Mouse (Mus musculus) stomach, embryonic 16.5 days (tissue): ENCODE results near the gene Cdr2. TPM values are rescaled to one million over a fixed set of nuclear protein-coding genes. Genes with fewer than 3 reads are reported as not detected.
A peak's percentile ranks its signal among the peaks of the same experiment; 100 is the strongest.
"Not testable (repeated sequence)": the region's sequence is repeated elsewhere in the genome, so short reads cannot be mapped to it uniquely, and the experiment has no call there.

Source experiments
- ATAC-seq: fragments of 200-750 bp; cut with Nextera tagmentation; 2 replicates; pipeline ENCODE4 v1.8.0; 2017; ENCODE audit warnings: moderate number of reproducible peaks, moderate TSS enrichment; ENCODE audit not compliant: insufficient read depth, low FRiP score
- H3K27ac ChIP-seq: fragments of 300-500 bp; sonication (generic); 2 replicates; pipeline ENCODE4 v1.5.1; 2014; ENCODE audit warnings: low read length
- H3K27me3 ChIP-seq: fragments of 300-500 bp; sonication (generic); 2 replicates; pipeline ENCODE4 v1.6.1; 2014; ENCODE audit warnings: low read length, control low read depth, mixed read lengths; ENCODE audit not compliant: control insufficient read depth, insufficient read depth
- H3K36me3 ChIP-seq: fragments of 300-500 bp; sonication (generic); 2 replicates; pipeline ENCODE4 v1.6.1; 2014; ENCODE audit warnings: low read length; ENCODE audit not compliant: control insufficient read depth, insufficient read depth
- H3K4me1 ChIP-seq: fragments of 300-500 bp; sonication (generic); 2 replicates; pipeline ENCODE4 v1.6.1; 2014; ENCODE audit warnings: low read length, control low read depth, mixed read lengths; ENCODE audit not compliant: control insufficient read depth, insufficient read depth
- H3K4me2 ChIP-seq: fragments of 300-500 bp; sonication (generic); 2 replicates; pipeline ENCODE4 v1.6.1; 2014; ENCODE audit warnings: low read depth, low read length, mixed read lengths
- H3K4me3 ChIP-seq: fragments of 300-500 bp; sonication (generic); replicated peaks from 2 replicates; pipeline ENCODE4 v1.5.1; 2014; ENCODE audit warnings: mild to moderate bottlenecking, low read length
- H3K9ac ChIP-seq: fragments of 300-500 bp; sonication (generic); 2 replicates; pipeline ENCODE4 v1.6.1; 2014; ENCODE audit warnings: low read length
- H3K9me3 ChIP-seq: fragments of 300-500 bp; sonication (generic); replicated peaks from 2 replicates; pipeline ENCODE4 v1.6.1; 2016; ENCODE audit warnings: low read length, control low read depth; ENCODE audit not compliant: control insufficient read depth
- WGBS: fragments of 180-500 bp; shearing (Covaris S2); extraction: QIAGEN DNeasy Blood & Tissue Kit; methylation state at CpG from one replicate; pipeline ENCODE4 v1.1.7; 2014; 5-methylcytosine and 5-hydroxymethylcytosine counted together
- polyA plus RNA-seq: library from polyadenylated mRNA; unstranded; fragments of >200 nt; fragmentation: Nextera tagmentation; extraction: Ambion mirVana; gene quantifications from 2 replicates; pipeline ENCODE4 v1.2.1, GENCODE M21; 2015

Gene Cdr2
- polyA plus RNA-seq, 1 experiment from 2014 or later, result 11.1 TPM

GRCm38 (mm10) chr7:120933110-120933509, 49.0 kb downstream of the Cdr2 start:
- Histone ChIP-seq H3K27ac (no peak overlapping the region), H3K9ac (no peak overlapping the region), H3K4me2 (no peak overlapping the region), H3K27me3 (no peaks in the 10 kb centered on the region), H3K4me3 (no peak overlapping the region), H3K36me3 (peaks cover 45% of the 10 kb centered on the region; the same call in 1 of the 2 replicates), H3K4me1 (no peaks in the 10 kb centered on the region), H3K9me3 (no peaks in the 10 kb centered on the region)
- 83% methylated on average over 7 of the region's 7 CpGs for WGBS
- no peak for ATAC-seq

DNA sequence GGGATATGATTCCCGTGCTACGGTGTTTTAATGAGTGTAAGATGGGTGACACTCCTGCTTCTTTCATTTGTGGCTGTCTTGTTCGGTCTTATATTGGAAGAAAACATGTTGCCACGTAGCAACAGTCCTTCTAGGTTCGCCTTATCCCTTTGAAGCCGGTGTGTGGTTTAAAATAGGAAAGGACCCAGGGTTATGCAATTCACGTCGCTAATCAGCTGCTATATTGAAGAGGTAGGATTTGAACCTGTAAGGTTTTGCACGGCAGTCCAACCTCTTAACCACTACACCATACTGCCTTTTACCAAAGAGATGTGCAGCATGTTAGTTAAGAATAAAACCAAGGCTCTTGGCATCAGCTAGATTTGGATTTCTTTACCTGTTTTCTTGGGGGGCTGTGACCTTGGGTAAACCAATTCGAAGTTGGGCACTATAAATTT, 63.6 kb downstream of the Cdr2 start:
- WGBS, result 5% methylated on average over 10 of the region's 10 CpGs
- H3K4me1 ChIP-seq, result peaks cover 7% of the 10 kb centered on the region
- peak overlapping the region; percentile 98 for H3K9ac ChIP-seq
- peak overlapping the region; percentile 73 for H3K4me2 ChIP-seq
- H3K27ac ChIP-seq, result peak overlapping the region; percentile 90; the same call in 1 of the 2 replicates
- no peaks in the 10 kb centered on the region for H3K9me3 ChIP-seq
- H3K36me3 ChIP-seq, result no peaks in the 10 kb centered on the region
- no peaks in the 10 kb centered on the region for H3K27me3 ChIP-seq
- H3K4me3 ChIP-seq, result peak overlapping the region; percentile 92
- peak; percentile 54 for ATAC-seq

GRCm38 (mm10) chr7:120917592-120918461, 64.3 kb downstream of the Cdr2 start, which contains the start of gene Polr3e:
TSS of gene Polr3e (plus strand) at chr7:120917744.
- peak within 1 kb of the TSS; percentile 90 for H3K27ac ChIP-seq
- no peaks in the 10 kb centered on the region for H3K36me3 ChIP-seq
- no peaks in the 10 kb centered on the region for H3K27me3 ChIP-seq
- WGBS, result under 1% methylated on average over 102 of the region's 102 CpGs
- H3K4me3 ChIP-seq, result peak within 1 kb of the TSS; percentile 92
- H3K4me1 ChIP-seq, result peaks cover 7% of the 10 kb centered on the region
- H3K9ac ChIP-seq, result peak within 1 kb of the TSS; percentile 98
- peak; percentile 95 for ATAC-seq
- H3K9me3 ChIP-seq, result no peaks in the 10 kb centered on the region
- peak within 1 kb of the TSS; percentile 73 for H3K4me2 ChIP-seq

DNA sequence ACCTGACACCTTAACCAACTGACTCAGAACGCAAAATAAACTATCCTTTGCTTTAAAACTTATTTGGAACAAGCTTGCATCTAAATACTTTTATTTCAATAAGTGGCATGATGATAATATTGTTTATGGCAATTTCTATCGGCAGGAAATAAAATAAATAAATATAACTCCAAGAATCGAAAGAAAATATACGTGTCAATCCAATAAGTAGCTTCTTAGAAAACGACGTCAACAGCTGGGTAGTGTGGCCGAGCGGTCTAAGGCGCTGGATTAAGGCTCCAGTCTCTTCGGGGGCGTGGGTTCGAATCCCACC, 64.9 kb downstream of the Cdr2 start:
- Histone ChIP-seq H3K9me3 (no peaks in the 10 kb centered on the region), H3K4me3 (peak overlapping the region; percentile 92), H3K9ac (no peak overlapping the region), H3K36me3 (no peaks in the 10 kb centered on the region), H3K27ac (no peak overlapping the region), H3K27me3 (no peaks in the 10 kb centered on the region), H3K4me1 (peaks cover 7% of the 10 kb centered on the region), H3K4me2 (peak overlapping the region; percentile 46)
- WGBS, result 8% methylated on average over 12 of the region's 12 CpGs
- ATAC-seq, result no peak

DNA sequence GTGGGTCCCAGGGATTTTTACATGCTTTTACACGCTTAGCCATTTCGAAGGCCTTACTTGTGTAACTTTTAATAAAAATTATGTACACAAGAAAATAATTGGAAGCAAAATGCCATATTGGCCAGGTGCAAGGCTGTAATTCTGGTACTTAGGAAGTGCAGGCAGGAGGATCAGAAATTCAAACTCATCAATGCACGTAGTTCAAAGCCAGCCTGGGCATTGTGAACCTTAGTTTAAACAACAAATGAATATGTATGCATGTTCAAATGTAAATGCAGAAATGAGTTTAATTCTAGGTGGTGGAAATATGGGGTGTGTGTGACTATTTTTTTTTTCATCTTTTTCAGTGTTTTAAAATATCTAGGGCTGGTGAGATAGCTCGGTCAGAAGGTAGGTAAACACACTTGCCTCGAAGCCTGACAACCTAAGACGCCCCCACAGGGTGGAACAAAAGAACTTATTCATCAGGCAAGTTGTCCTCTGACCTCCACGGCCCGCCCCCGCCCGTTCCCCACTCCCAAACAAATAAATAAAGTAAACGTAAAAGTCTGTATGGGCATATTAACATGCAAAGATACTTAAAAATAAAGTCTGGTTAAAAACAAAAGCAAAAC, 65.7 kb downstream of the Cdr2 start:
- ATAC-seq, result no peak
- Histone ChIP-seq H3K9ac (no peak overlapping the region), H3K27me3 (no peaks in the 10 kb centered on the region), H3K36me3 (no peaks in the 10 kb centered on the region), H3K9me3 (no peaks in the 10 kb centered on the region), H3K4me3 (no peak overlapping the region), H3K27ac (no peak overlapping the region), H3K4me1 (peaks cover 7% of the 10 kb centered on the region), H3K4me2 (peak overlapping the region; percentile 46)
- 32% methylated on average over 11 of the region's 11 CpGs for WGBS

DNA sequence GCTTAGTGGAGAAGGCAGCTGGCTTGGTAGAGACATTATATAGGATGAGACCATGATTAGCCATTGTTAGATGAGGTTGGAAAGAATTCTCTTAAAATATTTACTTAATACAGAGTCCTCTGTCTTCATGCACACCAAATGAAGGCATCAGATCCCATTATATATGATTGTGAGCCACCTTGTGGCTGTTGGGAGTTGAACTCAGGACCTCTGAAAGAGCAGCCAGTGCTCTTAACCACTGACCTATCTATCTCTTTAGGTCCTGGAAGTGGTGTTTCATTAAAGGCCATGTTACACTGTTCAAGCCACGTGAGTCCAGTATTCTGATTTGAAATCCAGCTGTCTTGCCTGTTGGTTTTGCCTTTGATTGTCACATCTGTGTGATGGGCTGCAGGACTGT, 68.8 kb downstream of the Cdr2 start:
- WGBS, result 48% methylated on average over 1 of the region's 1 CpGs
- H3K9ac ChIP-seq, result no peak overlapping the region
- no peaks in the 10 kb centered on the region for H3K9me3 ChIP-seq
- no peaks in the 10 kb centered on the region for H3K27me3 ChIP-seq
- H3K4me2 ChIP-seq, result no peak overlapping the region
- no peaks in the 10 kb centered on the region for H3K4me1 ChIP-seq
- no peak for ATAC-seq
- H3K27ac ChIP-seq, result no peak overlapping the region
- no peak overlapping the region for H3K4me3 ChIP-seq
- H3K36me3 ChIP-seq, result no peaks in the 10 kb centered on the region

DNA sequence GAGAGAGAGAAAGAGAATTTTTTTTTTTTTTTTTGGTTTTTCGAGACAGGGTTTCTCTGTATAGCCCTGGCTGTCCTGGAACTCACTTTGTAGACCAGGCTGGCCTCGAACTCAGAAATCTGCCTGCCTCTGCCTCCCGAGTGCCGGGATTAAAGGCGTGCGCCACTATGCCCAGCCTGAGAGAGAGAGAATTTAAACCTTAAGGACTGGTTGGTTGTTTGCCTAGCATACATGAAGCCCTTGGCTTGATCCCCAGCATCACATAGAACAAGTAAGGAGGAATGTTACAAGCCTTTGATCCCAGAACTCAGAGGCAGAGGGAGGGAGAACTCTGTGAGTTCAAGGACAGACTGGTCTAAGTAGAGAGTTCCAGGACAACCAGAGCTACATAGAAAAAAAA, 70.8 kb downstream of the Cdr2 start:
- 88% methylated on average over 6 of the region's 6 CpGs for WGBS

DNA sequence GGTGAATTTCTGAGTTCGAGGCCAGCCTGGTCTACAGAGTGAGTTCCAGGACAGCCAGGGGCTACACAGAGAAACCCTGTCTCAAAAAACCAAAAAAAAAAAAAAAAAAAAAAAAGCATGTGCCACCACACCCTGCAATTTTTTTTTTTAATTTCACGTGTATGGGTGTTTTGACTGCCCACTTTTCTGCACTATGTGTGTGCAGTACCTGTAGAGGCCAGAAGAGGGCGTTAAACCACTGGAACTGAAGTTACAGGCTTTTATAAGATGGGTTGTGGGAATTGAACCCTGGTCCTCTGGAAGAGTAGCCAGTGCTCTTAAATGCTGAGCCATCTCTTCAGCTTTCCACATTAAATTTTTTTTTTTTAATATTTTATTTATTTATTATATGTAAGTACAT, 71.9 kb downstream of the Cdr2 start:
- not testable (repeated sequence) for H3K27ac ChIP-seq

More for the DNA sequence above, 70.8 kb downstream of the Cdr2 start:
- H3K9me3 ChIP-seq, H3K27me3 ChIP-seq, H3K4me2 ChIP-seq, H3K9ac ChIP-seq, ATAC-seq, H3K27ac ChIP-seq, H3K4me1 ChIP-seq, H3K4me3 ChIP-seq, H3K36me3 ChIP-seq: not testable (repeated sequence)

More for the DNA sequence above, 71.9 kb downstream of the Cdr2 start:
- H3K4me3 ChIP-seq, H3K36me3 ChIP-seq, H3K9me3 ChIP-seq, H3K9ac ChIP-seq, ATAC-seq, H3K4me1 ChIP-seq, H3K4me2 ChIP-seq, H3K27me3 ChIP-seq: not testable (repeated sequence)
- WGBS, result 62% methylated on average over 3 of the region's 3 CpGs
